Mouse (Mus musculus) hindbrain, embryonic 10.5 days (tissue): ENCODE data around the gene Scimp. TPM values are rescaled to one million over a fixed set of nuclear protein-coding genes. Genes with fewer than 3 reads are reported as not detected.

Experiments
- DNase-seq: peaks from one replicate; pipeline ENCODE4 v3.0.0-alpha.2; 2017; ENCODE audit warnings: low spot score
- H3K27ac ChIP-seq: fragments of 300-500 bp; sonication (generic); 2 replicates; pipeline ENCODE4 v1.5.1; 2016; ENCODE audit warnings: mild to moderate bottlenecking, moderate library complexity
- H3K27me3 ChIP-seq: fragments of 300-500 bp; sonication (generic); 2 replicates; pipeline ENCODE4 v1.6.1; 2016; ENCODE audit warnings: mild to moderate bottlenecking; ENCODE audit not compliant: poor library complexity, insufficient read depth, severe bottlenecking
- H3K36me3 ChIP-seq: fragments of 300-500 bp; sonication (generic); 2 replicates; pipeline ENCODE4 v1.6.1; 2016; ENCODE audit warnings: mild to moderate bottlenecking, moderate library complexity
- H3K4me1 ChIP-seq: fragments of 300-500 bp; sonication (generic); replicated peaks from 2 replicates; pipeline ENCODE4 v1.6.1; 2016; ENCODE audit warnings: mild to moderate bottlenecking
- H3K4me3 ChIP-seq: fragments of 300-500 bp; sonication (generic); 2 replicates; pipeline ENCODE4 v1.5.1; 2016; ENCODE audit warnings: mild to moderate bottlenecking, moderate library complexity
- H3K9me3 ChIP-seq: fragments of 300-500 bp; sonication (generic); 2 replicates; pipeline ENCODE4 v1.6.1; 2016; ENCODE audit warnings: mild to moderate bottlenecking, moderate library complexity
- WGBS: fragments of 180-500 bp; shearing (Covaris S2); methylation state at CpG from one replicate; pipeline ENCODE4 v1.1.7; 2016; 5-methylcytosine and 5-hydroxymethylcytosine counted together
- polyA plus RNA-seq: library from polyadenylated mRNA; unstranded; fragments of >200 nt; fragmentation: Nextera tagmentation; extraction: Ambion mirVana; gene quantifications from 2 replicates; pipeline ENCODE4 v1.2.1, GENCODE M21; 2016

Scimp gene
- polyA plus RNA-seq, 1 experiment from 2014 or later: not detected

DNA sequence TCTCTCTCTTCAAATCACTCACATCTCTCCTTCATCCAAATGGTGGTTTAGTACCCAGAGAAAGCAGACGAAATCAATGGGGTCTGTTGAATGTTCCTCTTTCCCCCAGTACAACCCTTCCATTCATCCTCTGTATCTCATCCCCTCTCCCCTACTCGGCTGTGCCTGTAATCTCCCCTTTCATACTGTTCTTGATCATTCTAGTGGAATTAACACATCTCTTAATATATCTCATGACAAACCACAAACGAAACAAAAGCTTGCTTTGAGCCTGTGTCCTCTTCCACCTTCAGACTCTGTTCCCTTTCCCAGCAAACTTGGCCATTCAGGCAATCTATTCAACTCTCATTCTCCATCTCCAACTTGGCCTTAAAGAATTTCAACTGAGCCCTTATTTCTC, 18.8 kb upstream of the Scimp start:
- no peak for DNase-seq
- H3K9me3 ChIP-seq: peaks cover 10% of the 10 kb centered on the region; the same call in 1 of the 2 replicates
- no peak overlapping the region for H3K27ac ChIP-seq
- no peaks in the 10 kb centered on the region for H3K4me1 ChIP-seq
- no peaks in the 10 kb centered on the region for H3K36me3 ChIP-seq
- WGBS: 64% methylated on average over 3 of the region's 3 CpGs
- no peak overlapping the region for H3K4me3 ChIP-seq
- H3K27me3 ChIP-seq: no peaks in the 10 kb centered on the region

GRCm38 (mm10) chr11:70828975-70829615, 16.7 kb upstream of the Scimp start:
- Histone ChIP-seq H3K4me1 (no peaks in the 10 kb centered on the region), H3K9me3 (peaks cover 10% of the 10 kb centered on the region; the same call in 1 of the 2 replicates), H3K27ac (no peak overlapping the region), H3K27me3 (no peaks in the 10 kb centered on the region), H3K4me3 (no peak overlapping the region), H3K36me3 (no peaks in the 10 kb centered on the region)
- DNase-seq: no peak
- WGBS: 84% methylated on average over 11 of the region's 11 CpGs

GRCm38 (mm10) chr11:70826207-70826606, 13.8 kb upstream of the Scimp start:
- H3K4me3 ChIP-seq: no peak overlapping the region
- peaks cover 9% of the 10 kb centered on the region for H3K4me1 ChIP-seq
- no peaks in the 10 kb centered on the region for H3K36me3 ChIP-seq
- no peaks in the 10 kb centered on the region for H3K27me3 ChIP-seq
- no peak overlapping the region for H3K27ac ChIP-seq
- no peaks in the 10 kb centered on the region for H3K9me3 ChIP-seq
- WGBS: 91% methylated on average over 2 of the region's 2 CpGs
- DNase-seq: no peak

DNA sequence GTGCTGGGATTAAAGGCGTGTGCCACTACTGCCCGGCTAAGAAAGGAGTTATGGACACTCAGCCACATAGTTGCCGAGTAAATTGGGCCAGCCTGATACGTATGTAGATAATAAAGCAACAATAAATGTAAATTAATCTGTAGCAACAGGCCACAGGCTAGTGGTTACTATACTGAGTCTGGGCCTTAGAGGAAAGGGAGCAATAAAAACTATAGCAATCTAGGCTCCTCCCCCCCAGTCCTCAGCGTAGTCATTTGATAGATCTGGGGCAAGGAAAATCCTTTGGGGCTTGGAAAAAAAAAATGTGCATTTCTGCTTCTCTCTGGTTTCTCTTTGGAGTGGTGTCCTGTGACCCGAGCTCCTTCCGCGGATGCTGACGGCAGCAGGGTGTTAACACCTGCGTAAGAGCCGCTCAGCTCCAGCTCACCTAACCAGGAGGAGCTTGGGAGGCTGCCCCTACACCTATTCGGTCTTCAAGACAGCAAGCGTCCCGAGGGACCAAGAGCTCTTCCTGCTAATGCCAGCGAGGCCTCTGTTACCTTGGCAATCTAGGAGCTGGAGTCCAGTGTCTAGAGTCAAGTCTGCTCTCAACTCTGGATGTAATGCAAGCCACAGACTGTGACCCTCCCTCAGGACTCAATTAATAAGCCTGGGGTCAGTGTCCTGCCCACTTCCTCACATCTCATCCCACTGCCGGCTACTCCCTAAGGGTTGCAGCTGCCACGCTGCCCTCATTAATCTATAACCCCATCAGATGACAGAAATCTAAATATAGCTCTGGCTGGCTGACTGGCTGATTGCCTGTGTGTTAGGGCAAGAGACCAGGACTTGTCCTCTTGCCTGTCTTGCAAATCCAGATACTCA, 9.6 kb upstream of the Scimp start:
- WGBS: 63% methylated on average over 17 of the region's 17 CpGs
- H3K36me3 ChIP-seq: no peaks in the 10 kb centered on the region
- peak overlapping the region; percentile 56; the same call in 1 of the 2 replicates for H3K27ac ChIP-seq
- H3K4me3 ChIP-seq: no peak overlapping the region
- no peaks in the 10 kb centered on the region for H3K9me3 ChIP-seq
- peaks cover 9% of the 10 kb centered on the region for H3K4me1 ChIP-seq
- DNase-seq: peak; percentile 26
- no peaks in the 10 kb centered on the region for H3K27me3 ChIP-seq

- no peaks in the 10 kb centered on the region for H3K27me3 ChIP-seq
- 86% methylated on average over 8 of the region's 8 CpGs for WGBS
- H3K4me1 ChIP-seq: peaks cover 9% of the 10 kb centered on the region
Measured at GRCm38 (mm10) chr11:70820120-70820519, 7.7 kb upstream of the Scimp start.

DNA sequence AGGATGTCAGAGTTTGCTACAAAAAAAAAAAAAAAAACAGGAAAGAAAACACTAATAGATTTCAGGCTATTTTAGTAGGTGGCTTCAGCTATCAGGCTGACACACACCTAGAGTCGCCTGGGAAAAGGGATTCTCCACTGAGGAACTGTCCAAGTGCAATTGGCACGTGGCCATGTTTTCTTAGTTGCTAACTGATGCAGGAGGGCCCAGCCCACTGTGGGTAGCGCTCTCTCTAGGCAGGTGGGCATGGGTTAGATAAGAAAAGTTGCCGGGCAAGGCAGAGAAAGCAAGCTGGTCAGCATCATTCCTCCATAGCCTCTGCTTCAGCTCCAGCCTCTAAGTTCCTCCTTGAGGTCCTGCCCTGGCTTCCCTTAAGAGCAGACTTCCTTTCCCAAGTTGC, 4.4 kb upstream of the Scimp start:
- no peak overlapping the region for H3K27ac ChIP-seq
- H3K4me3 ChIP-seq: no peak overlapping the region
- WGBS: 79% methylated on average over 4 of the region's 4 CpGs
- H3K9me3 ChIP-seq: no peaks in the 10 kb centered on the region
- no peaks in the 10 kb centered on the region for H3K36me3 ChIP-seq
- no peak for DNase-seq
- H3K27me3 ChIP-seq: no peaks in the 10 kb centered on the region
- H3K4me1 ChIP-seq: peaks cover 2% of the 10 kb centered on the region

More at GRCm38 (mm10) chr11:70820120-70820519, 7.7 kb upstream of the Scimp start:
- DNase-seq: no peak
- Histone ChIP-seq H3K4me3 (no peak overlapping the region), H3K27ac (no peak overlapping the region), H3K36me3 (no peaks in the 10 kb centered on the region), H3K9me3 (no peaks in the 10 kb centered on the region)

- Histone ChIP-seq H3K36me3 (no peaks in the 10 kb centered on the region), H3K27me3 (no peaks in the 10 kb centered on the region), H3K4me3 (no peak overlapping the region), H3K27ac (no peak overlapping the region), H3K9me3 (no peaks in the 10 kb centered on the region), H3K4me1 (no peaks in the 10 kb centered on the region)
- peak; percentile 62 for DNase-seq
- 32% methylated on average over 6 of the region's 6 CpGs for WGBS
Measured at GRCm38 (mm10) chr11:70815498-70816078, 3.2 kb upstream of the Scimp start.

GRCm38 (mm10) chr11:70815071-70815470, 2.7 kb upstream of the Scimp start:
- WGBS: 84% methylated on average over 8 of the region's 8 CpGs
- H3K4me1 ChIP-seq: no peaks in the 10 kb centered on the region
- DNase-seq: no peak
- H3K4me3 ChIP-seq: no peak overlapping the region
- no peak overlapping the region for H3K27ac ChIP-seq
- H3K27me3 ChIP-seq: no peaks in the 10 kb centered on the region
- H3K36me3 ChIP-seq: no peaks in the 10 kb centered on the region
- no peaks in the 10 kb centered on the region for H3K9me3 ChIP-seq

GRCm38 (mm10) chr11:70811471-70812240, 730 bp downstream of the Scimp start:
- WGBS: 79% methylated on average over 13 of the region's 13 CpGs

DNA sequence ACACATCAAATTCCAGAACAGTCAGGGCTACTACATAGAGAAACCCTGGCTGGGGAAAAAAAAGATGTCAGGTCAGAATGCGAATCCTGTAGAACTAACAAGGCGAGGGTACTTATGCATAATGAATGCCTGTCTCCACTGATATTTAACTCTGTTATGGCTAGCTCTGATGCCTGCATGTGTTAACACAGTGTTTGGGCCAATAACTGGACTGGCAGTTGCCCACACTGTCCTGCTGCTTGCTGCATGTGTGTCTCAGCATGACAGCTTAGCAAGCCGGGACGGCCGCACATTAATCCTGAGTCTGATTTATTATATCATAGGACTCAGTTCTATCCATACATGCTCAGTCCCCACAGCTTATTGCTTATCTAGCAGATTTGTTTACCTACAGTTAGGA, 1.3 kb downstream of the Scimp start:
- H3K36me3 ChIP-seq: no peaks in the 10 kb centered on the region
- H3K4me1 ChIP-seq: 0 out of 2 replicates have a peak, but pooled peaks cover 7% of the 10 kb centered on the region
- 93% methylated on average over 5 of the region's 5 CpGs for WGBS
- H3K4me3 ChIP-seq: no peak overlapping the region
- H3K27me3 ChIP-seq: no peaks in the 10 kb centered on the region
- DNase-seq: no peak
- H3K27ac ChIP-seq: no peak overlapping the region
- no peaks in the 10 kb centered on the region for H3K9me3 ChIP-seq

More at GRCm38 (mm10) chr11:70811471-70812240, 730 bp downstream of the Scimp start:
- 0 out of 2 replicates have a peak, but pooled peaks cover 7% of the 10 kb centered on the region for H3K4me1 ChIP-seq
- no peaks in the 10 kb centered on the region for H3K9me3 ChIP-seq
- no peak overlapping the region for H3K4me3 ChIP-seq
- no peaks in the 10 kb centered on the region for H3K27me3 ChIP-seq
- H3K27ac ChIP-seq: no peak overlapping the region
- no peaks in the 10 kb centered on the region for H3K36me3 ChIP-seq
- DNase-seq: no peak

DNA sequence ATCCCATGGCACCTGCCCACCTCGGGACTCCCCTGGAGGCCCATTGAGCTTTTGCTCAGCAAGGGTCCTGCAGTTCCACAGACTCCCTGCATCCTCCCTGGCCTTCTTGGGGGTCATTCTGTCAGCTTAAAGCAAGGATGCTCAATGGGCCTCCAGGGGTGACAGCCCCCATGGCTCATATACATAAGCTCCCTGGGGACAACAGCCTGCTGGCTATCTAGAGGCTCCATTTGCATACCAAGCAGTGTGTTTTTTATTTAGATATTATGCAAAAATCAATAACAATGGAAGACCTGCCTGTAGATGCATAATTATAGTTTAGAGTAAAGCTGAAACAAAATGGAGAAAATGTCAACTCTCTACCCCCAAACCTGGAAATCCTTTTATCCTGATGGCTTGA, 3.4 kb downstream of the Scimp start:
- no peaks in the 10 kb centered on the region for H3K27me3 ChIP-seq
- no peaks in the 10 kb centered on the region for H3K9me3 ChIP-seq
- 7% methylated on average over 1 of the region's 1 CpGs for WGBS
- H3K4me1 ChIP-seq: 0 out of 2 replicates have a peak, but pooled peaks cover 7% of the 10 kb centered on the region
- DNase-seq: no peak
- no peak overlapping the region for H3K27ac ChIP-seq
- H3K4me3 ChIP-seq: no peak overlapping the region
- no peaks in the 10 kb centered on the region for H3K36me3 ChIP-seq

DNA sequence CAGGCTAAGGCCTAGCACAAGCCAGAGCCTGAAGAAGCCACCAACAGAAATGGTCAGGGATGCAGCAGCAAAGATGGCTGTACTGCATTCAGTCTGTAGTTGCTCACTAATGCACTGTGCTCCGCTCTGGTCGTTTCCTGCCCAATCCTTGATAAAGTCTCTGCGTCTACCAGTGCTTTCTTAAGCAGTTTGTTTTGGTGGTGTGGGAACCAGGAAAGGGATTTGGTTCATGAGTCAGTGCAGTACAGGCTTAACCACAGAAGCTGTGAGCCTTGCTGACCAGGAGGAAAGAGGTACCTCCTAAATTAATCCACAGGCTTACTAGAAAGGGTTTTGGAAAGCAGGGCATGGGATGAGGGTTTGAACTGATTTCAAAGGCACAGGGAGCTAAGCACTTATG, 4.3 kb downstream of the Scimp start:
- H3K9me3 ChIP-seq: no peaks in the 10 kb centered on the region
- H3K27ac ChIP-seq: no peak overlapping the region
- H3K4me3 ChIP-seq: no peak overlapping the region
- H3K27me3 ChIP-seq: no peaks in the 10 kb centered on the region
- no peaks in the 10 kb centered on the region for H3K36me3 ChIP-seq
- WGBS: 86% methylated on average over 3 of the region's 3 CpGs
- H3K4me1 ChIP-seq: 0 out of 2 replicates have a peak, but pooled peaks cover 7% of the 10 kb centered on the region
- no peak for DNase-seq
